Mouse (Mus musculus): ENCODE results near the gene S1pr4. TPM values are rescaled to one million over a fixed set of nuclear protein-coding genes. Genes with fewer than 3 reads are reported as not detected.
A peak's percentile ranks its signal among the peaks of the same experiment; 100 is the strongest.

Gene S1pr4
- total RNA-seq, 2 experiments from 2014 or later, result 0.53 to 0.94 TPM

GRCm38 (mm10) chr10:81519227-81519977 is 19.5 kb upstream of the S1pr4 start:
- no peak for DNase-seq (ENCODE audit: low spot score in 2 of 2)

GRCm38 (mm10) chr10:81518546-81518945 is 18.6 kb upstream of the S1pr4 start:
- peak in 1 of 2 experiments; percentile 76 for DNase-seq (ENCODE audit: low spot score in 2 of 2)

GRCm38 (mm10) chr10:81517227-81517626 is 17.3 kb upstream of the S1pr4 start:
- no peak for DNase-seq (ENCODE audit: low spot score in 2 of 2)

GRCm38 (mm10) chr10:81513798-81514197 is 13.9 kb upstream of the S1pr4 start:
- DNase-seq (ENCODE audit: low spot score in 2 of 2), result no peak

- no peak for DNase-seq (ENCODE audit: low spot score in 2 of 2)
Observed at GRCm38 (mm10) chr10:81510246-81510810, 10.4 kb upstream of the S1pr4 start.

GRCm38 (mm10) chr10:81507691-81508489 is 8.0 kb upstream of the S1pr4 start:
- DNase-seq (ENCODE audit: low spot score in 2 of 2), result no peak

- no peak for DNase-seq (ENCODE audit: low spot score in 2 of 2)
Observed at GRCm38 (mm10) chr10:81507095-81507494, 7.2 kb upstream of the S1pr4 start.

- no peak for DNase-seq (ENCODE audit: low spot score in 2 of 2)
Observed at GRCm38 (mm10) chr10:81505016-81505664, 5.2 kb upstream of the S1pr4 start.

GRCm38 (mm10) chr10:81502658-81503057 is 2.7 kb upstream of the S1pr4 start:
- peak; percentile 79 to 94 for DNase-seq (ENCODE audit: low spot score in 2 of 2)

GRCm38 (mm10) chr10:81501863-81502262 is 1.9 kb upstream of the S1pr4 start:
- no peak for DNase-seq (ENCODE audit: low spot score in 2 of 2)

GRCm38 (mm10) chr10:81499250-81499901 is 556 bp downstream of the S1pr4 start:
- no peak for DNase-seq (ENCODE audit: low spot score in 2 of 2)

- no peak for DNase-seq (ENCODE audit: low spot score in 2 of 2)
Observed at GRCm38 (mm10) chr10:81498316-81499249, 1.3 kb downstream of the S1pr4 start.

- DNase-seq (ENCODE audit: low spot score in 2 of 2), result no peak
Observed at GRCm38 (mm10) chr10:81497401-81498270, 2.3 kb downstream of the S1pr4 start.

GRCm38 (mm10) chr10:81496969-81497368 is 3.0 kb downstream of the S1pr4 start:
- DNase-seq (ENCODE audit: low spot score in 2 of 2), result no peak

GRCm38 (mm10) chr10:81496264-81496901 is 3.5 kb downstream of the S1pr4 start, which contains the start of gene Ncln:
Gene Ncln, minus strand, starts transcription at chr10:81496392.
- DNase-seq (ENCODE audit: low spot score in 2 of 2), result peak; percentile 97 to 100

GRCm38 (mm10) chr10:81495616-81496263 is 4.2 kb downstream of the S1pr4 start:
- DNase-seq (ENCODE audit: low spot score in 2 of 2), result no peak

GRCm38 (mm10) chr10:81495151-81495550 is 4.8 kb downstream of the S1pr4 start:
- no peak for DNase-seq (ENCODE audit: low spot score in 2 of 2)
